Mouse (Mus musculus) E14TG2a.4 (cell line): ENCODE data around the gene Kif1b.

Experiments used
- CTCF ChIP-seq: conservative IDR thresholded peaks from 2 replicates; pipeline ENCODE4 v1.5.1; 2014; ENCODE audit warnings: low read length
- NANOG ChIP-seq: IDR thresholded peaks from 2 replicates; pipeline ENCODE4 v1.6.1; 2014; ENCODE audit warnings: borderline replicate concordance, low read length, mixed read lengths
- POU5F1 ChIP-seq: IDR thresholded peaks from 2 replicates; pipeline ENCODE4 v1.6.1; 2014; ENCODE audit warnings: low read length, borderline replicate concordance

- TF ChIP-seq CTCF (no peak), POU5F1 (no peak), NANOG (no peak)
Observed at GRCm38 (mm10) chr4:149172666-149173065, 134.8 kb downstream of the Kif1b start.
